ENCODE assay signal across 8 mouse cellular contexts in genomic region chr4:76449466-76450350, GRCm38 (mm10).
A peak's percentile ranks its signal among the peaks of the same experiment; 100 is the strongest.
DNase-seq lines count a peak whose midpoint lies in the region; ATAC-seq and TF ChIP-seq lines count a peak whose summit lies in the region.

No protein-coding gene starts in this region.

- peak; percentile 26 for DNase-seq in WW6 (ENCODE audit: low read depth, low spot score)
- DNase-seq in cerebellum, postnatal 10 days: peak; percentile 86 to 92
- DNase-seq in frontal cortex, postnatal 36 days (ENCODE audit: low spot score in 2 of 2): peak; percentile 73 to 78
- peak; percentile 81 for DNase-seq in hindbrain, embryonic 11.5 days (ENCODE audit: low spot score)
- peak; percentile 74 to 76 for DNase-seq in layer of hippocampus, postnatal 14 days (ENCODE audit: low spot score in 2 of 2)
- DNase-seq in lung, embryonic 14.5 days: peak; percentile 81
- peak; percentile 83 for DNase-seq in ovary, postnatal 36 days (ENCODE audit: low spot score)

- peak overlapping the region; percentile 91 for H3K27ac ChIP-seq in hindbrain, embryonic 11.5 days (ENCODE audit: low read depth, low read length)
- peak overlapping the region; percentile 92 for H3K27ac ChIP-seq in lung, embryonic 14.5 days (ENCODE audit: low read depth)

- under 1% methylated on average over 60 of the region's 99 CpGs for WGBS in hindbrain, embryonic 11.5 days
- WGBS in lung, embryonic 14.5 days: under 1% methylated on average over 76 of the region's 99 CpGs

- no peak for TF ChIP-seq CTCF in lung, embryonic 14.5 days (IDR thresholded peaks at IDR 0.05; ENCODE audit: low read depth)

- H3K27me3 ChIP-seq in hindbrain, embryonic 11.5 days (ENCODE audit: control insufficient read depth, insufficient read depth, low read length): no peaks in the 10 kb centered on the region
- no peaks in the 10 kb centered on the region for H3K27me3 ChIP-seq in lung, embryonic 14.5 days (ENCODE audit: insufficient read depth, low read length)

- no peaks in the 10 kb centered on the region for H3K36me3 ChIP-seq in hindbrain, embryonic 11.5 days (ENCODE audit: control insufficient read depth, insufficient read depth, low read length)
- no peaks in the 10 kb centered on the region for H3K36me3 ChIP-seq in lung, embryonic 14.5 days (ENCODE audit: insufficient read depth)

- H3K9ac ChIP-seq in hindbrain, embryonic 11.5 days (ENCODE audit: low read depth, low read length): peak overlapping the region; percentile 90
- peak overlapping the region; percentile 93 for H3K9ac ChIP-seq in lung, embryonic 14.5 days

- no peaks in the 10 kb centered on the region for H3K9me3 ChIP-seq in hindbrain, embryonic 11.5 days (ENCODE audit: control insufficient read depth, low read length)
- no peaks in the 10 kb centered on the region for H3K9me3 ChIP-seq in lung, embryonic 14.5 days (ENCODE audit: low read depth, low read length)

- peak; percentile 83 for ATAC-seq in hindbrain, embryonic 11.5 days (ENCODE audit: low FRiP score)
- peak; percentile 78 for ATAC-seq in lung, embryonic 14.5 days (ENCODE audit: insufficient read depth)
- no peak for ATAC-seq in CD4-positive, CD25-positive, alpha-beta regulatory T cell, adult 4 months

- H3K4me2 ChIP-seq in hindbrain, embryonic 11.5 days (replicated peaks; ENCODE audit: low read depth, low read length): peak overlapping the region; percentile 80
- peak overlapping the region; percentile 78 for H3K4me2 ChIP-seq in lung, embryonic 14.5 days

- H3K4me1 ChIP-seq in hindbrain, embryonic 11.5 days (replicated peaks; ENCODE audit: control insufficient read depth, insufficient read depth, low read length): no peaks in the 10 kb centered on the region
- no peaks in the 10 kb centered on the region for H3K4me1 ChIP-seq in lung, embryonic 14.5 days (ENCODE audit: insufficient read depth)

- H3K4me3 ChIP-seq in hindbrain, embryonic 11.5 days (ENCODE audit: low read depth, low read length): peak overlapping the region; percentile 73
- H3K4me3 ChIP-seq in lung, embryonic 14.5 days (ENCODE audit: low read depth, low read length): peak overlapping the region; percentile 82

Comparison
In these comparisons a context has a peak if more than half of its experiments do, and no peak if none do; other contexts are left out.
1. DNase-seq: peak in every context shown above with its lines; median percentile 89 in cerebellum, postnatal 10 days; 83 in ovary, postnatal 36 days; 81 in hindbrain, embryonic 11.5 days; 81 in lung, embryonic 14.5 days; 76 in frontal cortex, postnatal 36 days; 75 in layer of hippocampus, postnatal 14 days; 26 in WW6.